Mouse (Mus musculus) limb, embryonic 14.5 days (tissue): ENCODE data around the gene Sema4f. TPM values are rescaled to one million over a fixed set of nuclear protein-coding genes. Genes with fewer than 3 reads are reported as not detected.

Source experiments
- ATAC-seq: fragments of 200-750 bp; cut with Nextera tagmentation; 2 replicates; pipeline ENCODE4 v1.8.0; 2017; ENCODE audit warnings: low read depth, moderate number of reproducible peaks, moderate TSS enrichment; ENCODE audit not compliant: low FRiP score
- DNase-seq: peaks from one replicate; pipeline ENCODE4 v3.0.0-alpha.2; 2015; ENCODE audit warnings: low spot score
- H3K27ac ChIP-seq: fragments of 300-500 bp; sonication (generic); replicated peaks from 2 replicates; pipeline ENCODE4 v1.5.1; 2014; ENCODE audit warnings: low read depth, mild to moderate bottlenecking, low read length, moderate library complexity, mixed read lengths
- H3K27me3 ChIP-seq: fragments of 300-500 bp; sonication (generic); 2 replicates; pipeline ENCODE4 v1.6.1; 2014; ENCODE audit warnings: low read length, mixed read lengths; ENCODE audit not compliant: control insufficient read depth, insufficient read depth
- H3K36me3 ChIP-seq: fragments of 300-500 bp; sonication (generic); 2 replicates; pipeline ENCODE4 v1.6.1; 2014; ENCODE audit warnings: mild to moderate bottlenecking, low read length, moderate library complexity, mixed read lengths; ENCODE audit not compliant: control insufficient read depth, insufficient read depth
- H3K4me1 ChIP-seq: fragments of 300-500 bp; sonication (generic); 2 replicates; pipeline ENCODE4 v1.6.1; 2014; ENCODE audit warnings: antibody characterized with exemption, low read length, mixed read lengths; ENCODE audit not compliant: control insufficient read depth, insufficient read depth
- H3K4me2 ChIP-seq: fragments of 300-500 bp; sonication (generic); replicated peaks from 2 replicates; pipeline ENCODE4 v1.6.1; 2014; ENCODE audit warnings: low read depth, mild to moderate bottlenecking, low read length, moderate library complexity; ENCODE audit not compliant: severe bottlenecking
- H3K4me3 ChIP-seq: fragments of 300-500 bp; sonication (generic); replicated peaks from 2 replicates; pipeline ENCODE4 v1.5.1; 2014; ENCODE audit warnings: low read length
- H3K9ac ChIP-seq: fragments of 300-500 bp; sonication (generic); 2 replicates; pipeline ENCODE4 v1.6.1; 2014; ENCODE audit warnings: mild to moderate bottlenecking, low read depth, low read length, moderate library complexity; ENCODE audit not compliant: severe bottlenecking
- H3K9me3 ChIP-seq: fragments of 300-500 bp; sonication (generic); 2 replicates; pipeline ENCODE4 v1.6.1; 2016; ENCODE audit warnings: low read length; ENCODE audit not compliant: control insufficient read depth
- POLR2A ChIP-seq: fragments of 200-500 bp; IDR thresholded peaks from 2 replicates; pipeline ENCODE4 v1.8.0; 2012; ENCODE audit warnings: inconsistent platforms, mild to moderate bottlenecking, moderate library complexity, borderline replicate concordance; ENCODE audit not compliant: insufficient read depth, insufficient read length; ENCODE audit errors: extremely low read depth
- WGBS: fragments of 180-500 bp; shearing (Covaris S2); extraction: QIAGEN DNeasy Blood & Tissue Kit; methylation state at CpG from one replicate; pipeline ENCODE4 v1.1.7; 2014; 5-methylcytosine and 5-hydroxymethylcytosine counted together
- polyA plus RNA-seq, 2 experiments: library from polyadenylated mRNA; depleted of rRNA in 1 of 2; stranded (reverse) in 1 of 2; unstranded in 1 of 2; fragments of >200 nt; fragmentation: Nextera tagmentation in 1 of 2; extraction: Ambion mirVana in 1 of 2; gene quantifications; 2 replicates each; pipeline versions ENCODE4 v1.2.1 to v1.2.3; 2012 to 2014

Gene Sema4f
- polyA plus RNA-seq, 2 experiments: 1.1 to 3.2 TPM

DNA sequence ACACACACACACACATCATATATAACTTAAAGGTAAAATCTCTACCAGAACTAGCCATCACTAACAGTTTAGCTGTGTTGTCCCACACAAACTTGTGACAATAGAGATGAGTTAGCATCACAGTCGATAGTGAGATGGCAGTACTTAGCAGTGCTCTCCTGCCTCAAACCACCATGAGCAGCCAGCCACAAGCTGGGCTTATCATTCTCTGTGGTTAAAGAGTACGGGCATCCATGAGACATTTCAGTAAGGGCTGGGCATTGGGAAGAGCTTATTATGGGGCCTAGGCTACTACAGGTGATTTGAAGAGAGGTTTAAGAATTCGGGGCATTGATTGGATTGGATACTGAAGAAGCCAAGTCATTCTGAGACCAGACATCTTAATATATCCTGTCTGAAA, 32.6 kb downstream of the Sema4f start:
- Histone ChIP-seq H3K4me2 (no peak overlapping the region), H3K4me3 (no peak overlapping the region), H3K9me3 (no peaks in the 10 kb centered on the region), H3K27ac (no peak overlapping the region), H3K9ac (no peak overlapping the region), H3K4me1 (no peaks in the 10 kb centered on the region), H3K27me3 (no peaks in the 10 kb centered on the region), H3K36me3 (no peaks in the 10 kb centered on the region)
- no peak for TF ChIP-seq POLR2A
- 86% methylated on average over 3 of the region's 3 CpGs for WGBS
- DNase-seq: no peak
- ATAC-seq: no peak

DNA sequence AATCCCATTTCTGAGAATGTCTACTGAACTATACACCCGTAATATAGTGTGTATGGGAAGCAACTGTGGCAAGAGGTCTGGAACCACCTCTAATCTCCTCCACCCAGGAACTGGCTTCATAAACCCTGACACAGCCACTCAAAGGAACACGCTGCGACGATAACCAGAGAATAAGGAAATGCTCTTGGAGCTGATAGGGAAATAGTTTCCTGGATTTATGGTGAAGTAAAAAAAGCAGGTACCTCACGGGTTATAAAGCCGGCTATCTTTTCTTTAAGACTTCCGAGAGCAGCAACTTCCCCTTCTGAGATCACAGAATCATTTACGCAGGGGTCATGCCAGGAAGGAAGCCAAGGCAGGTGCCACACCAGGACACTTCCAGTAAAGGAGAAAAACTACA, 37.0 kb downstream of the Sema4f start:
- no peak overlapping the region for H3K4me3 ChIP-seq
- no peak overlapping the region for H3K27ac ChIP-seq
- ATAC-seq (no peak), DNase-seq (no peak)
- WGBS: 58% methylated on average over 8 of the region's 8 CpGs
- H3K27me3 ChIP-seq: no peaks in the 10 kb centered on the region
- H3K4me1 ChIP-seq: no peaks in the 10 kb centered on the region
- TF ChIP-seq POLR2A: no peak
- H3K9ac ChIP-seq: no peak overlapping the region
- H3K9me3 ChIP-seq: no peaks in the 10 kb centered on the region
- H3K4me2 ChIP-seq: no peak overlapping the region
- no peaks in the 10 kb centered on the region for H3K36me3 ChIP-seq

DNA sequence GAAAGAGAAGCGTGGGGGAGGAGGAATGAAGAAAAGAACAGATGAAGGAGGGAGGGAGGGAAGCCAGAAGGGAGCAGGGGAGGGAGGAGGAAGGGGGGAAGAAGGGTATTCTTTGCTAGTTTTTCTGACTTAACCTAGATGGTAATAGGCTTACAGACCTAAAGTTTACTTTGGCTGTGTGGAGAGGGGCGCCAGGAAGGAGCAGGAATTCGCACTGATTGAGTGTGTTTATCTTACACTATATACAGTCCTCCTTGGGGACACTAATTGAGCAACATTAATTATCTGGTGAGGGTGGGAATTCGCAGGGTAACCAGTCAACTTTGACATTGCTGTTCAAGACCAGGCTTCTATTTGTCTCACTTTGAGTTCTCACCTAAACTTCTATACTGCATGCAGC, 40.8 kb downstream of the Sema4f start:
- ATAC-seq (no peak), DNase-seq (no peak)
- no peaks in the 10 kb centered on the region for H3K27me3 ChIP-seq
- no peaks in the 10 kb centered on the region for H3K9me3 ChIP-seq
- WGBS: 39% methylated on average over 4 of the region's 4 CpGs
- no peak overlapping the region for H3K27ac ChIP-seq
- H3K4me2 ChIP-seq: no peak overlapping the region
- H3K9ac ChIP-seq: no peak overlapping the region
- H3K36me3 ChIP-seq: no peaks in the 10 kb centered on the region
- no peaks in the 10 kb centered on the region for H3K4me1 ChIP-seq
- no peak for TF ChIP-seq POLR2A
- no peak overlapping the region for H3K4me3 ChIP-seq

DNA sequence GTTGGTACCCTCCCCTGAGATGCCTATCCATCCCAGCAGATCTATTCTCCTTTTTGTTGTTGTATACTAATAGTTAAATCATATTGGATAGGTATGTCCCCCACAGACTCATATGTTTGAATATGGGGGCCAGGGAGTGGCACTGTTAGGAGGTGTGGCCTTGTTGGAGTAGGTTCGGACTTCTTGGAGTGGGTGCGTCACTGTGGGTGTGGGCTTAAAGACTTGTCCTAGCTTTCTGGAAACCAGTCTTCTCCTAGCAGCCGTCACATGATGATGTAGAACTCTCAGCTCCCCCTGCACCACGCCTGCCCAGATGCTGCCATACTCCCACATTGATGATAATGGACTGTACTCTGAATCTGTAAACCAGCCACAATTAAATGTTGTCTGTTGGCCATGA, 41.3 kb downstream of the Sema4f start:
- 81% methylated on average over 4 of the region's 4 CpGs for WGBS
- H3K9me3 ChIP-seq: no peaks in the 10 kb centered on the region
- no peak for ATAC-seq

DNA sequence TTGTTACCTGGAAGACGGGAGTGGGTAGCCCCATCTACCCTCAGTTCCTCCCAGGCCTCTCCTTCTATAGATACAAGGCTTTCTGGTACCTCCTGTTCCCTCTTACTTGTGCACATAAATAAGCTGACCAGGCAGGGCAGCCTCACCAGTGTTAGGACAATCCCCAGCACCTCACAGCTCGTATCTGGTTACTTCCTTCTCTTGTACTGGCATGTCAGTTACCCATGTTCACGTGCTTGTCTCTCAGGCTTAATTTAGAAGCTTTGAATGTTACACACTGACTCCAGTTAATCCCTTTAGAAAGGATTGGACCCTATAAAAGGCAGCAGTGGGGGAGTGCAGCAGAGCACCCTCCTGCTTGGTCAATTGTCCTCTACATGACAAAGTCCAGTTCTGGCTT, 42.3 kb downstream of the Sema4f start:
- WGBS: 41% methylated on average over 3 of the region's 3 CpGs
- H3K27me3 ChIP-seq: no peaks in the 10 kb centered on the region
- ATAC-seq (no peak), DNase-seq (no peak)
- no peak overlapping the region for H3K9ac ChIP-seq
- no peaks in the 10 kb centered on the region for H3K4me1 ChIP-seq
- no peak overlapping the region for H3K4me2 ChIP-seq
- no peak for TF ChIP-seq POLR2A
- H3K9me3 ChIP-seq: no peaks in the 10 kb centered on the region
- no peak overlapping the region for H3K4me3 ChIP-seq
- H3K36me3 ChIP-seq: no peaks in the 10 kb centered on the region
- H3K27ac ChIP-seq: no peak overlapping the region

More for the DNA sequence above, 41.3 kb downstream of the Sema4f start:
- H3K27me3 ChIP-seq: no peaks in the 10 kb centered on the region
- TF ChIP-seq POLR2A: no peak
- H3K4me1 ChIP-seq: no peaks in the 10 kb centered on the region
- H3K27ac ChIP-seq: no peak overlapping the region
- no peak overlapping the region for H3K4me3 ChIP-seq
- H3K9ac ChIP-seq: no peak overlapping the region
- H3K4me2 ChIP-seq: no peak overlapping the region
- no peaks in the 10 kb centered on the region for H3K36me3 ChIP-seq
- no peak for DNase-seq

DNA sequence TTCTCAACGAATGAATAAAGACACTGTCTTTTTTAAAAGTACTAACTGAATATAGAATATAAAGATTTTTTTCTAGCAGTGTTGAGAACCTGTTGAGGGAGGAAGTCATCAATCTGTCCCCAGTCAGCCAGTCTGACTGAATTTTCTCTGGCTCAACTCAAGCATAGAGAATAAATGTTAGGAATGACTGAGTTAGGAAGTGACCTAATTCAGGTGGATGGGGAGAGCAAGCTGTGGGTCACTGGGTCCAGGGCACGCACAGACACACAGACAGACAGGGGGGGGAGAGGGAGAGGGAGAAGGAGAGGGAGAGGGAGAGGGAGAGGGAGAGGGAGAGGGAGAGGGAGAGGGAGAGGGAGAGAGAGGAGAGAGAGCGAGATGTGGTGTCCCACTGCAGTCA, 46.2 kb downstream of the Sema4f start:
- no peak overlapping the region for H3K9ac ChIP-seq
- H3K27me3 ChIP-seq: no peaks in the 10 kb centered on the region
- no peak overlapping the region for H3K4me2 ChIP-seq
- no peak for DNase-seq
- ATAC-seq: no peak
- no peaks in the 10 kb centered on the region for H3K9me3 ChIP-seq
- H3K27ac ChIP-seq: no peak overlapping the region
- H3K36me3 ChIP-seq: no peaks in the 10 kb centered on the region
- H3K4me1 ChIP-seq: peaks cover 4% of the 10 kb centered on the region; the same call in 1 of the 2 replicates
- 65% methylated on average over 3 of the region's 3 CpGs for WGBS
- no peak overlapping the region for H3K4me3 ChIP-seq
- no peak for TF ChIP-seq POLR2A
